Mouse (Mus musculus) kidney, embryonic 16.5 days (tissue): ENCODE measurements around the gene Nav2. TPM values are rescaled to one million over a fixed set of nuclear protein-coding genes. Genes with fewer than 3 reads are reported as not detected.
A peak's percentile ranks its signal among the peaks of the same experiment; 100 is the strongest.

Experiments used
- ATAC-seq: fragments of 200-750 bp; cut with Nextera tagmentation; 2 replicates; pipeline ENCODE4 v1.8.0; 2017; ENCODE audit warnings: moderate TSS enrichment; ENCODE audit not compliant: low FRiP score, low TSS enrichment
- H3K27ac ChIP-seq: fragments of 300-500 bp; sonication (generic); 2 replicates; pipeline ENCODE4 v1.5.1; 2014; ENCODE audit warnings: low read length
- H3K27me3 ChIP-seq: fragments of 300-500 bp; sonication (generic); 2 replicates; pipeline ENCODE4 v1.6.1; 2014; ENCODE audit warnings: low read length, control low read depth, mixed read lengths; ENCODE audit not compliant: insufficient read depth
- H3K36me3 ChIP-seq: fragments of 300-500 bp; sonication (generic); 2 replicates; pipeline ENCODE4 v1.6.1; 2014; ENCODE audit warnings: low read length, control low read depth, mixed read lengths; ENCODE audit not compliant: insufficient read depth
- H3K4me1 ChIP-seq: fragments of 300-500 bp; sonication (generic); 2 replicates; pipeline ENCODE4 v1.6.1; 2014; ENCODE audit warnings: low read length, control low read depth, mixed read lengths; ENCODE audit not compliant: insufficient read depth
- H3K4me2 ChIP-seq: fragments of 300-500 bp; sonication (generic); replicated peaks from 2 replicates; pipeline ENCODE4 v1.6.1; 2014; ENCODE audit warnings: low read depth, low read length
- H3K4me3 ChIP-seq: fragments of 300-500 bp; sonication (generic); 2 replicates; pipeline ENCODE4 v1.5.1; 2014; ENCODE audit warnings: mild to moderate bottlenecking, low read length
- H3K9ac ChIP-seq: fragments of 300-500 bp; sonication (generic); replicated peaks from 2 replicates; pipeline ENCODE4 v1.6.1; 2014; ENCODE audit warnings: low read length
- H3K9me3 ChIP-seq: fragments of 300-500 bp; sonication (generic); 2 replicates; pipeline ENCODE4 v1.6.1; 2016; ENCODE audit warnings: low read length, control low read depth
- WGBS: fragments of 180-500 bp; shearing (Covaris S2); extraction: QIAGEN DNeasy Blood & Tissue Kit; methylation state at CpG from one replicate; pipeline ENCODE4 v1.1.7; 2014; 5-methylcytosine and 5-hydroxymethylcytosine counted together
- polyA plus RNA-seq: library from polyadenylated mRNA; unstranded; fragments of >200 nt; fragmentation: Nextera tagmentation; extraction: Ambion mirVana; gene quantifications from 2 replicates; pipeline ENCODE4 v1.2.1, GENCODE M21; 2015

The Nav2 gene
- polyA plus RNA-seq, 1 experiment from 2014 or later: 22.6 TPM

- no peak overlapping the region for H3K4me2 ChIP-seq
- H3K27ac ChIP-seq: no peak overlapping the region
- no peaks in the 10 kb centered on the region for H3K4me1 ChIP-seq
- no peaks in the 10 kb centered on the region for H3K9me3 ChIP-seq
- peaks cover 76% of the 10 kb centered on the region for H3K36me3 ChIP-seq
- WGBS: 88% methylated on average over 6 of the region's 6 CpGs
- H3K9ac ChIP-seq: no peak overlapping the region
- H3K27me3 ChIP-seq: no peaks in the 10 kb centered on the region
- ATAC-seq: no peak
- H3K4me3 ChIP-seq: no peak overlapping the region
Measured at GRCm38 (mm10) chr7:49583176-49583575, 674.7 kb downstream of the Nav2 start.

- Histone ChIP-seq H3K27me3 (no peaks in the 10 kb centered on the region), H3K4me2 (no peak overlapping the region), H3K4me3 (no peak overlapping the region), H3K36me3 (peaks cover 79% of the 10 kb centered on the region), H3K9me3 (no peaks in the 10 kb centered on the region), H3K4me1 (no peaks in the 10 kb centered on the region), H3K9ac (no peak overlapping the region), H3K27ac (no peak overlapping the region)
- no peak for ATAC-seq
- WGBS: 69% methylated on average over 5 of the region's 5 CpGs
Measured at GRCm38 (mm10) chr7:49586530-49587120, 678.1 kb downstream of the Nav2 start.

GRCm38 (mm10) chr7:49589635-49590034, 681.1 kb downstream of the Nav2 start:
- H3K27me3 ChIP-seq: no peaks in the 10 kb centered on the region
- H3K9me3 ChIP-seq: no peaks in the 10 kb centered on the region
- H3K4me1 ChIP-seq: no peaks in the 10 kb centered on the region
- peaks cover 74% of the 10 kb centered on the region for H3K36me3 ChIP-seq
- no peak overlapping the region for H3K27ac ChIP-seq
- H3K9ac ChIP-seq: no peak overlapping the region
- no peak overlapping the region for H3K4me2 ChIP-seq
- ATAC-seq: no peak
- no peak overlapping the region for H3K4me3 ChIP-seq
- WGBS: 84% methylated on average over 8 of the region's 8 CpGs

- H3K9me3 ChIP-seq: no peaks in the 10 kb centered on the region
- no peak overlapping the region for H3K9ac ChIP-seq
- H3K4me2 ChIP-seq: no peak overlapping the region
- ATAC-seq: no peak
- H3K36me3 ChIP-seq: peaks cover 68% of the 10 kb centered on the region
- no peak overlapping the region for H3K27ac ChIP-seq
- H3K4me1 ChIP-seq: no peaks in the 10 kb centered on the region
- WGBS: 79% methylated on average over 3 of the region's 3 CpGs
- H3K27me3 ChIP-seq: no peaks in the 10 kb centered on the region
- H3K4me3 ChIP-seq: no peak overlapping the region
Measured at GRCm38 (mm10) chr7:49597776-49598175, 689.3 kb downstream of the Nav2 start.

- H3K9ac ChIP-seq: no peak overlapping the region
- peaks cover 72% of the 10 kb centered on the region for H3K36me3 ChIP-seq
- no peak overlapping the region for H3K4me2 ChIP-seq
- no peak overlapping the region for H3K27ac ChIP-seq
- H3K9me3 ChIP-seq: no peaks in the 10 kb centered on the region
- no peak overlapping the region for H3K4me3 ChIP-seq
- H3K27me3 ChIP-seq: no peaks in the 10 kb centered on the region
- no peak for ATAC-seq
- no peaks in the 10 kb centered on the region for H3K4me1 ChIP-seq
- WGBS: 92% methylated on average over 13 of the region's 13 CpGs
Measured at GRCm38 (mm10) chr7:49598225-49598624, 689.7 kb downstream of the Nav2 start.

GRCm38 (mm10) chr7:49599950-49600349, 691.4 kb downstream of the Nav2 start:
- no peak for ATAC-seq
- Histone ChIP-seq H3K27ac (no peak overlapping the region), H3K27me3 (no peaks in the 10 kb centered on the region), H3K9me3 (no peaks in the 10 kb centered on the region), H3K9ac (no peak overlapping the region), H3K4me3 (no peak overlapping the region), H3K36me3 (peaks cover 72% of the 10 kb centered on the region), H3K4me1 (no peaks in the 10 kb centered on the region), H3K4me2 (no peak overlapping the region)
- 86% methylated on average over 3 of the region's 3 CpGs for WGBS

GRCm38 (mm10) chr7:49601191-49601975, 692.9 kb downstream of the Nav2 start:
- H3K4me2 ChIP-seq: no peak overlapping the region
- no peaks in the 10 kb centered on the region for H3K27me3 ChIP-seq

GRCm38 (mm10) chr7:49604244-49604643, 695.7 kb downstream of the Nav2 start:
- Histone ChIP-seq H3K36me3 (peaks cover 52% of the 10 kb centered on the region; the same call in 1 of the 2 replicates), H3K4me1 (peaks cover 12% of the 10 kb centered on the region; the same call in 1 of the 2 replicates), H3K9me3 (no peaks in the 10 kb centered on the region), H3K4me2 (no peak overlapping the region), H3K27ac (no peak overlapping the region), H3K4me3 (no peak overlapping the region), H3K27me3 (no peaks in the 10 kb centered on the region), H3K9ac (no peak overlapping the region)
- WGBS: 88% methylated on average over 14 of the region's 14 CpGs
- ATAC-seq: no peak

More at GRCm38 (mm10) chr7:49601191-49601975, 692.9 kb downstream of the Nav2 start:
- Histone ChIP-seq H3K9me3 (no peaks in the 10 kb centered on the region), H3K4me3 (no peak overlapping the region), H3K36me3 (peaks cover 70% of the 10 kb centered on the region), H3K9ac (no peak overlapping the region), H3K4me1 (no peaks in the 10 kb centered on the region), H3K27ac (no peak overlapping the region)
- ATAC-seq: peak; percentile 62; the same call in 1 of the 2 replicates
- WGBS: 51% methylated on average over 13 of the region's 13 CpGs

GRCm38 (mm10) chr7:49604965-49605795, 696.7 kb downstream of the Nav2 start:
- Histone ChIP-seq H3K36me3 (peaks cover 45% of the 10 kb centered on the region; the same call in 1 of the 2 replicates), H3K9me3 (no peaks in the 10 kb centered on the region), H3K9ac (no peak overlapping the region), H3K4me2 (no peak overlapping the region), H3K27ac (no peak overlapping the region), H3K4me1 (peaks cover 12% of the 10 kb centered on the region; the same call in 1 of the 2 replicates), H3K4me3 (no peak overlapping the region), H3K27me3 (no peaks in the 10 kb centered on the region)
- 88% methylated on average over 15 of the region's 15 CpGs for WGBS
- no peak for ATAC-seq
